Mouse (Mus musculus) MEL (cell line): Measurements from ENCODE around the gene Col23a1.
A peak's percentile ranks its signal among the peaks of the same experiment; 100 is the strongest.

Experiments used
- CTCF ChIP-seq, 3 experiments: IDR thresholded peaks in 2 of 3; conservative IDR thresholded peaks in 1 of 3; 2 replicates each; pipeline ENCODE4 v1.5.1; 2011 to 2012; ENCODE audit warnings: low read length in 3 of 3, low read depth in 2 of 3, mild to moderate bottlenecking in 2 of 3, improper control_type of control experiment in 1 of 3, inconsistent platforms in 1 of 3, mixed read lengths in 1 of 3, moderate library complexity in 1 of 3; ENCODE audit not compliant: control insufficient read depth in 1 of 3, insufficient read depth in 1 of 3, poor library complexity in 1 of 3, severe bottlenecking in 1 of 3
- EP300 ChIP-seq, 2 experiments: IDR thresholded peaks; 2 replicates each; pipeline ENCODE4 v1.6.1; 2011; ENCODE audit warnings: improper control_type of control experiment in 2 of 2, low read length in 2 of 2, low read depth in 1 of 2, mild to moderate bottlenecking in 1 of 2
- MAFK ChIP-seq: IDR thresholded peaks from 2 replicates; pipeline ENCODE4 v1.6.1; 2011; ENCODE audit warnings: low read depth, mild to moderate bottlenecking, low read length, improper control_type of control experiment, borderline replicate concordance
- MAX ChIP-seq: IDR thresholded peaks from 2 replicates; pipeline ENCODE4 v1.6.1; 2011; ENCODE audit warnings: low read length, improper control_type of control experiment
- POLR2A ChIP-seq, 2 experiments: IDR thresholded peaks; 2 replicates each; pipeline ENCODE4 v1.6.1; 2011 to 2012; ENCODE audit warnings: low read length in 2 of 2, mild to moderate bottlenecking in 2 of 2, control low read depth in 1 of 2, improper control_type of control experiment in 1 of 2, low read depth in 1 of 2, moderate library complexity in 1 of 2; ENCODE audit not compliant: control insufficient read depth in 1 of 2, insufficient read depth in 1 of 2, poor library complexity in 1 of 2
- RCOR1 ChIP-seq: IDR thresholded peaks from 2 replicates; pipeline ENCODE4 v1.6.1; 2012; ENCODE audit warnings: low read depth, mild to moderate bottlenecking, inconsistent platforms, low read length, improper control_type of control experiment
- ZNF384 ChIP-seq: IDR thresholded peaks from 2 replicates; pipeline ENCODE4 v1.6.1; 2012; ENCODE audit warnings: low read depth, mild to moderate bottlenecking, inconsistent platforms, low read length, improper control_type of control experiment

- TF ChIP-seq ZNF384, result no peak
- no peak for TF ChIP-seq CTCF (IDR thresholded peaks at IDR 0.05 in 2 of 3, conservative IDR thresholded peaks at IDR 0.05 in 1 of 3; ENCODE audit: control insufficient read depth in 1 of 3, insufficient read depth in 1 of 3, low read depth in 2 of 3, low read length in 3 of 3, poor library complexity in 1 of 3, severe bottlenecking in 1 of 3)
- TF ChIP-seq POLR2A (IDR thresholded peaks at IDR 0.05; ENCODE audit: control insufficient read depth in 1 of 2, insufficient read depth in 1 of 2, low read depth in 1 of 2, low read length in 2 of 2, poor library complexity in 1 of 2), result no peak
- TF ChIP-seq MAX, result no peak
- TF ChIP-seq EP300 (IDR thresholded peaks at IDR 0.05; ENCODE audit: low read depth in 1 of 2, low read length in 2 of 2), result peak in 1 of 2 experiments; percentile 30; a peak in 1 of 4 replicates
- no peak for TF ChIP-seq RCOR1
- TF ChIP-seq MAFK, result no peak
These were observed 342.5 kb downstream of the Col23a1 start for GRCm38 (mm10) chr11:51632130-51632753.
